Mouse (Mus musculus) lung, postnatal 36 days (tissue): ENCODE results near the gene Dpy19l3.

ENCODE experiments used
- DNase-seq: peaks from one replicate; pipeline ENCODE4 v3.0.0; 2022; ENCODE audit warnings: mixed read lengths

Gene Dpy19l3

DNA sequence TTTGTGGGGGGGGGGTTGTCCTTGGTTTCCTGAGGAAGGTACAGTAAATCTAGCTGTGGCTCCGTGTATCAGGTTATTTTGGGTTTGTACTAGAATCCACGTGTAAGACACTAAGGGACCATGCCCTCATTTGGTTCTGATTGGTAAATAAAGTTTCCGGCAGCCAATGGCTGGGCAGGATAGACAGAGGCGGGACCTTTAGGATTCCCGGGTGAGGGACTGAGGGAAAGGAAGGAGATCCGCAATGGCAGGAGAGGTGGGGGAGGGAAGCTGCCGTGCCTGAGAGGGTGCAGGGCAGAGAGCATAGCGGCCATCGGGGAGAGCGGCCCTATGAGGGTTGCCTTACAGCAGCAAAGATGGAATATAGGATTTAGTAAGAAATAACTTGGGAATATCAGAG is 67.0 kb downstream of the Dpy19l3 start:
- peak; percentile 35 for DNase-seq

DNA sequence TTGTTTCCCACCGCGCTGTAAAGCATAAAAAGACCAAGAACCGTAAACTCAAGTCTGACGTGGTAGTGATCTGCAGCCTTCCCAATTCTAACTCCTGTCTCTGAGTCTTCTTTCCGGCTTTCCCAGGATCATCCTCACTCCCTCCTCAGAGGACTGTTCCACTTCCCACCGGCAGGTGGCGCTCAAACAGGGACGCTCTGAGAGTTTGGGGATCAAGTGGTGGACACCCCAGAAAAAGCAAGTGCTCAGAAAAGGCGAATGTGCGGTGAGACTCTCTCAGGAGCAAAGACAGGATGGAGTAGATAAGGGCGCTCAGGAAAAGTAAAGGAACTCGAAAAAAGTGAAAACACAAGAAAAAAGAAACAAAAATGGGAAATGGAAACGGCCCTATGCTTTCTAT is 67.5 kb downstream of the Dpy19l3 start:
- peak; percentile 44 for DNase-seq

DNA sequence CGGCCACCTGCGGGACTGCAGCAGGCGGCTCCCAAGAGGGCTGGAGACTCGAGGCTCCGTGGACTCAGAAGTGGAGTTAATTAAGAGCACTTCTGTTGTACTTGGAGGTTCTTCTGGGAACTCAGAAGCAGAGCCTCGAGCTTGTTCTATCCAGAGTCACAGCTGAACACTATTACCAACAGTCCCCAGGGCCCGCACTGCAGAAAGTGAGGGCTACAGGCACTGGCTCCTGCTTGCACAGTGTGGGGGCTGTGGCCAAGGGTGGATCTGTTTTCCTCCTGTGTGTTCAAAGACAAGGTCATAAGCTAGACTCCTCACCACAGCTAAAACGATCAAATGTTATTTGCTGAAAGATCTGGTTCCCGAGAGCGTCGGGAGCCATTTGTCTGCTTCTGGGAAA is 68.0 kb downstream of the Dpy19l3 start:
- DNase-seq: peak; percentile 30

DNA sequence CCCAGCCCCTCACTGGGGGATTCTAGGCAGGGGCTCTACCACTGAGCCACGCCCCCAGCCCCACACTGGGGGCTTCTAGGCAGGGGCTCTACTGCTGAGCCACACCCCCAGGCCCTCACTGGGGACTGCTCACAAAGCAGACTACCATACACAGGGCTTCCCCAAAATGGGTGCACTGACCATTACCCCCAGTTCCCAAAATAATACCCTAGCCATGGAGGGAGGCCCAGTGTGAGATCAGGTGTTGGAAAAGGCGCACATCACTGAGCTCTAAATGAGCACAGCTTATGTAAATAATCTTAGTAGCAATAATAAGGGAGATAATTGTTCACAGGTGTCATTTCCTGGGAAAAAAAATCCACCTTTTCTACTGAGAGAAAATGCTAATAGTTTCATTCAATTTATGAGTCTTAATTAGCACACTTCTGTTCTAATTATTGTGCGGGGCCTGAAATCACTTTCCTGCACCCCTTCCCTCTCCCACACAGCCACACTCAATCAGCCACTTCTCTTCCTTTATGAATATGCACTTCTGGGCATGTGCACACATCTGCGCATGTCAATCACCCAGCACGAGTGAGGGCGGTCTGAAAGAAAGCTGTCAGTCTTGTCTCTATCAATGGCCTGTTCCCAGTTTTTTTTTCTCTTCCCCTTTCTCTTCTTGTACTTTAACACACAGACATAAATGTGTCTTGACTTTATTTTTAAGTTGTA is 70.7 kb downstream of the Dpy19l3 start:
- no peak for DNase-seq

DNA sequence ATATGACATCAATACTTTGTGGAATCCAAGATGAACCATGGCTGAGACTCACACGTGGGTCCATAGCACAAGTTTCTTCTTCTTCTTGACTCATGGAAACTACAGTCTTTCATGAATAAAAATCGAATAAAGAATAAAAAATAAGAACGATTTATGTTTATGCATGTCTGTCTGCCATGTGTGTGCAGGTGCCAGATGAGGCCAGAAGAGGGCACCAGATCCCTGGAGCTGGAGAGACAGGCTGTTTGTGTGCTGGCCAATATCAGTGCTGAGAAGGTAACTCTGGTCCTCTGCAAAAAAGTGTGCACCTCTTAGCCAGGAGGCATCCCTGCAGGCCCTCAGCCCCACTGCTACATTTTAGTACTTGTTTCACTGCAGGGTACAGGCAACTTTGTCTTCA is 72.7 kb downstream of the Dpy19l3 start:
- DNase-seq: no peak

GRCm38 (mm10) chr7:35678976-35679375 is 75.3 kb downstream of the Dpy19l3 start:
- DNase-seq: no peak

DNA sequence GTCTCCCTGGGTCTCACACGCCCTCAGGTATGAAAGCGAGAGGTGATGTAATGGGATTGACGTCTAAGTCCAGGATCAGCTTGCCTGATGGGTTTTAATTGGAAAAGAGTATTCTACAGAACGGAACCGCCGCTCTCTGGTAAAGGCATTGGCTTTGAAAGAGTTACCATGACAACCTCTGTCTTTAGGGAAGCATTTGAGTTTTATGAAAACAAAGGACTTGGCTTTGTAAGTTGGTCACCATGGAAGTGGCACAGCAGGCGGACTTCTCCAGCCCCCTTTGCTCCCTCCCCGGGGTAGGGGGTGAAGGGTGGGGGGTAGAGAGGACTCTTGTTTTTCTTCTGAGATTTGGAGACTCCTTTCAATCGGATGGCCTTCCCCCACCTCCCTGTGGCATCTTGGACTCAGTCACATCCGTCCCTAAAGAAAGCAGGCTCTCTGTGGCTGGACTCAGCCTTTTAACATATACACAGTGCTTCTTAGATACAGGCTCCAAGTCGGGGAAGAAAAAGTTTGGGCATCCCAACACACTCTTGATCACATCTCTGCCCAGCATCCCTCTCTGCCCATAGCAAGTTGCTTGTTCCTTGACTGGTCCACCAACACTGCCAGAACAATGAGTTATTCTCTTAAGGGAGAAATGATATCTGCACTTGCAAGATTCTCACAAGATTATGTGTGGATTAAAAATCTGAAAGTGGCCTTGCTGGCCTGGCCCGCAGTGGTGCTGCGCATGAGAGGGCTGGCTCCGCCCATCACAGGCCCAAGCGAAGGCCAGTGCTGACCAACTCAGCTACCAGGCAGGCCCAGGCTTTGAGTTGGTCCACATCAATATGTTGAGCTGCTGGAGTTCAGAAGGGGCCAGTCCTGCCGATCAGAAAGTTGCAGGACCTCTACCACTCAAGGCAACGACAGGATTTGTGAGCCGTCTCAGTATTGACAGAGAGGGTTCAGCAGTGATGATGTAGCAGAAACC is 85.9 kb downstream of the Dpy19l3 start:
- DNase-seq: no peak

- DNase-seq: no peak
Measured at GRCm38 (mm10) chr7:35663790-35664376, 90.4 kb downstream of the Dpy19l3 start.

- peak; percentile 28 for DNase-seq
Measured at GRCm38 (mm10) chr7:35659173-35659572, 95.1 kb downstream of the Dpy19l3 start.

DNA sequence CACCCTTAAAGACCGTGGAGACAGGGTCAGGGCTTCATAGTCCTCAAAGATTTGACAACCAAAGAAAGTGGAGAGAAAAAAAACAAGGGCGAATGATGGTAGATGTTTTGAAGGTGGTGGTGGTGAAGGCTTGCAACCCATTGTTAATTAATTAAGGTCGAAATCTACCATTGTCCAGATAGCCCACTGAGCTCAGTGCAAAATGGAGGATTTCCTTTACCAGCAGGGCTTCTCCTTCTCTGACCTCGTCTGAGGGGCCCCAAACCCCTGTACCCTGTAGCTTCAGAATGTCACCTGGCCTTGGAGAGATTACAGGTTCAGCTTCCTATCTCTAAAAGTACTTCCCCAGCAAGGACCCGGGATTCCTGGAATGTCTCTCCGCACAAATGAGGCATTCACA is 96.4 kb downstream of the Dpy19l3 start:
- DNase-seq: no peak

DNA sequence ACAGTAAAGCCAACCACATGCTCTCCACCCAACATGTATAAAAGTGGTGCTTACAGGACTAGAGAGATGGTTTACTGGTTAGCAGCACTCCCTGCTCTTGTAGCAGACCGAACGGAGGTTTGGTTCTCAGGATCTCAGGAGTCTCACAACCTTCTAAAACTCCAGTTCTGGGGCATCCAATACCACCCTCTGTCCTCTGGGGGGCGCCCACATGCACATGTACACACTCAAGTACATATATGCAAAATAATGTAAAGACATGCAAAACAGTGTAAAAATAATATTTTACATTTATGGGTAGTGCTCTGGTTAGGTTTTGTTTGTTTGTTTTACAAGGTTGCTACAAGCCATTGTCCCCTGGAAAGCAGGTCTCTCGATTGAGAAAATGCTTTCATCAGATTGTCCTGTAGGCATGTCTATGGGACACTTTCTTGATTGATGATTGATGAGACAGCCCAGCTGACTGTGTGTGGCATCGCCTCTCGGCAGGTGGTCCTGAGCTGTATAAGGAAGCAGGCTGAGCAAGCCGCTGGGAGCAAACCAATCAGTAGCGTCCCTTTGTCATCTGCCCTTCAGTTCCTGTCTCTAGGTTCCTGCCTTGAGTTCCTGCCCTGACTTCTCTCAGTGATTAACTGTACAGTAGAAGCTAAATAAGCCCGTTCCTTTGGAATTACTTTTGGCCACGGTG is 102.5 kb downstream of the Dpy19l3 start:
- no peak for DNase-seq

- no peak for DNase-seq
Measured at GRCm38 (mm10) chr7:35650716-35651410, 103.4 kb downstream of the Dpy19l3 start.

GRCm38 (mm10) chr7:35649071-35649470 is 105.2 kb downstream of the Dpy19l3 start:
- DNase-seq: peak; percentile 46

- DNase-seq: no peak
Measured at GRCm38 (mm10) chr7:35648239-35649069, 105.8 kb downstream of the Dpy19l3 start.

DNA sequence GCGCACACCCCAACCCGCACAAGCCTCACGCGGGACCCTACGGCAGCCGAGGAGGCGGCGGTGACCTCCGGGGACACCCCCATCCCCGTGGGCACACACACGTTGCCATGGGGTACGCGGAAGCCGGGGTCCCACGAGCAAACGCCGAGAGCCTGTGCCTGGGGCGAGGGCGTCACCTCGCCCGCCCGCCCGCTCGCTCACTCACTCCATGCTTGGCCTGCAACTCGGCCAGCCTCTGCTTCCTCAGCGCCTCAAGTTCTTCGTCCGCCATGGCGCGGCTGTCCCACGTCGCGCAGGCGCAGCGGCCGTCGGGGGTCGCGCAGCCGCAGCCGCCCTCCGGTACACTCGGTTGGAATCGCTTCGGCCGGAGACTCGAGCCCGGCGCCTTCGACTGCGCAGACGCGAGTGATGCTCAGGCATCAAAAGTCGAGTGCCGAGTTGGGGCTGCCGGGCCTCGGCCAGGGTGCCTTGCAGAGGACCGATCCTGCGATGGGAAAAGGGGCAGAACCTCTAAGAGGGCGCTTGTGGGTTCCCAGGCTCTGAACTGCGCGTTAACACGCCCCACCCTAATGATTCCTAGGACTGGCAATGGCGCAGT is 107.1 kb downstream of the Dpy19l3 start, which contains the start of gene Pdcd5:
Pdcd5 (minus strand) TSS at position 421 of the 598 bp plus-strand sequence.
- peak; percentile 97 for DNase-seq

GRCm38 (mm10) chr7:35646317-35647081 is 107.8 kb downstream of the Dpy19l3 start:
- DNase-seq: peak; percentile 5

- no peak for DNase-seq
Measured at GRCm38 (mm10) chr7:35640072-35640471, 114.2 kb downstream of the Dpy19l3 start.

GRCm38 (mm10) chr7:35636874-35637273 is 117.4 kb downstream of the Dpy19l3 start:
- no peak for DNase-seq

DNA sequence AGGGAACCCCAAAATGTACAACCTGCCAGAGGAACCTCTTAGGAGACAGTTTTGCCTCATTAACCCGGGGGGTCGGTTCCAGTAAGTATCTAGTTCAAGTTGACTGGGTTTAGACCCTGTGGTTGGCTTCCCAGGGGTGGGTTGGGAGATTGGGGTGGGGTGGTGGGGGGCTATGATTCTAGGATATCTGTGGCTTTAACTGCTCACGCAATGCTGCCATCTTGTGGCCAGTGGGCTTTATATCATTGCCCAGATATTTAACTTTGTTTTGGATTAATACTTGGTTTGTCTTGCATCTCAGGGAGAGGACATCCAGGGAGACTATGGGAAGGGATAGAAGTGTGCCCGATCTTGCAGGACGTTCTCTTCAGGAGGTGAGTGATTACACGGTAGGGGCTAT is 118.0 kb downstream of the Dpy19l3 start:
- peak; percentile 44 for DNase-seq
